Mouse (Mus musculus): Measurements from ENCODE around the gene Slc10a7. TPM values are rescaled to one million over a fixed set of nuclear protein-coding genes. Genes with fewer than 3 reads are reported as not detected.
"Not testable (repeated sequence)": the region's sequence is repeated elsewhere in the genome, so short reads cannot be mapped to it uniquely, and the experiment has no call there.

Gene Slc10a7
- 16.2 and 21.1 TPM in 2 replicates for total RNA-seq (2017)

- peak; percentile 77 for ATAC-seq (replicated peaks; ENCODE audit: low read depth, poor library complexity, severe bottlenecking)
These were observed at the start of gene Slc10a7 for GRCm38 (mm10) chr8:78509273-78510031. Gene Slc10a7, plus strand, starts transcription at chr8:78509346.

- ATAC-seq (replicated peaks; ENCODE audit: low read depth, poor library complexity, severe bottlenecking), result no peak
These were observed 45.2 kb upstream of the Slc10a7 start for GRCm38 (mm10) chr8:78463941-78464340.

GRCm38 (mm10) chr8:78467889-78468288 is 41.3 kb upstream of the Slc10a7 start:
- ATAC-seq (replicated peaks; ENCODE audit: low read depth, poor library complexity, severe bottlenecking), result no peak

GRCm38 (mm10) chr8:78477051-78477829 is 31.9 kb upstream of the Slc10a7 start:
- ATAC-seq (replicated peaks; ENCODE audit: low read depth, poor library complexity, severe bottlenecking), result no peak

- no peak for ATAC-seq (replicated peaks; ENCODE audit: low read depth, poor library complexity, severe bottlenecking)
These were observed 19.4 kb upstream of the Slc10a7 start for GRCm38 (mm10) chr8:78489733-78490132.

- no peak for ATAC-seq (replicated peaks; ENCODE audit: low read depth, poor library complexity, severe bottlenecking)
These were observed 16.1 kb upstream of the Slc10a7 start for GRCm38 (mm10) chr8:78493031-78493430.

GRCm38 (mm10) chr8:78496273-78496672 is 12.9 kb upstream of the Slc10a7 start:
- ATAC-seq (replicated peaks; ENCODE audit: low read depth, poor library complexity, severe bottlenecking), result not testable (repeated sequence)

- no peak for ATAC-seq (replicated peaks; ENCODE audit: low read depth, poor library complexity, severe bottlenecking)
These were observed 6.4 kb upstream of the Slc10a7 start for GRCm38 (mm10) chr8:78502706-78503105.

- ATAC-seq (replicated peaks; ENCODE audit: low read depth, poor library complexity, severe bottlenecking), result peak; percentile 36
These were observed 997 bp upstream of the Slc10a7 start for GRCm38 (mm10) chr8:78507979-78508718.

GRCm38 (mm10) chr8:78508719-78509272 is 350 bp upstream of the Slc10a7 start, which contains the start of gene Rbmxl1:
Gene Rbmxl1, minus strand, starts transcription at chr8:78508898.
- peak; percentile 78 for ATAC-seq (replicated peaks; ENCODE audit: low read depth, poor library complexity, severe bottlenecking)

GRCm38 (mm10) chr8:78510094-78510493 is 948 bp downstream of the Slc10a7 start:
- peak; percentile 30 for ATAC-seq (replicated peaks; ENCODE audit: low read depth, poor library complexity, severe bottlenecking)

GRCm38 (mm10) chr8:78510926-78511325 is 1.8 kb downstream of the Slc10a7 start:
- ATAC-seq (replicated peaks; ENCODE audit: low read depth, poor library complexity, severe bottlenecking), result no peak

GRCm38 (mm10) chr8:78513106-78513505 is 4.0 kb downstream of the Slc10a7 start:
- ATAC-seq (replicated peaks; ENCODE audit: low read depth, poor library complexity, severe bottlenecking), result no peak

GRCm38 (mm10) chr8:78514706-78515105 is 5.6 kb downstream of the Slc10a7 start:
- no peak for ATAC-seq (replicated peaks; ENCODE audit: low read depth, poor library complexity, severe bottlenecking)

- ATAC-seq (replicated peaks; ENCODE audit: low read depth, poor library complexity, severe bottlenecking), result no peak
These were observed 6.0 kb downstream of the Slc10a7 start for GRCm38 (mm10) chr8:78515132-78515531.

- no peak for ATAC-seq (replicated peaks; ENCODE audit: low read depth, poor library complexity, severe bottlenecking)
These were observed 24.8 kb downstream of the Slc10a7 start for GRCm38 (mm10) chr8:78533981-78534380.

- ATAC-seq (replicated peaks; ENCODE audit: low read depth, poor library complexity, severe bottlenecking), result no peak
These were observed 27.6 kb downstream of the Slc10a7 start for GRCm38 (mm10) chr8:78536716-78537115.

- no peak for ATAC-seq (replicated peaks; ENCODE audit: low read depth, poor library complexity, severe bottlenecking)
These were observed 28.6 kb downstream of the Slc10a7 start for GRCm38 (mm10) chr8:78537795-78538194.

- ATAC-seq (replicated peaks; ENCODE audit: low read depth, poor library complexity, severe bottlenecking), result 0 out of 2 replicates have a peak, but pooled peaks have one; percentile 18
These were observed 33.5 kb downstream of the Slc10a7 start for GRCm38 (mm10) chr8:78542670-78543069.

- no peak for ATAC-seq (replicated peaks; ENCODE audit: low read depth, poor library complexity, severe bottlenecking)
These were observed 34.5 kb downstream of the Slc10a7 start for GRCm38 (mm10) chr8:78543621-78544020.
